Comparison of ENCODE assay signal across 8 mouse cellular contexts in the genomic region with DNA sequence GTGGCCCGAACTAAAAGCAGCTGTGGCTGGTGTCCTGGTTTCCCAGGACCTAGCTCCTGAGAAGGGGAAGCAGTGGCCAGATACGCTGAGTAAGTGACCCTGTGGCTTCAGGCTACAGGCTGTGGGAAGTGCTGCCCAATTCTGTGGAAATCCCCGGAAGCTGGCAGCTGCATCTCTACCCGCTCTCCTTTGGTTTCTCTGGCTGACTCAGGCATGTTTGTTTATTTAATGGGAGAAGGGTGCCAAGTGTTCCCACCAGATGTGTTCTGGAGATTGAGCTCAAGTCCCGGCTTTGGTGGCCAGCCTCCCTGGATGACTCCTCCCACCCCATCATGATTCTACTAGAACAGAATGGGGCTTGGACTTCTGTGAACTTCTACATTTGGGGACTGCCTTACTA. TPM values are rescaled to one million over a fixed set of nuclear protein-coding genes. Genes with fewer than 3 reads are reported as not detected.
DNase-seq lines count a peak whose midpoint lies in the region; ATAC-seq and TF ChIP-seq lines count a peak whose summit lies in the region.

No protein-coding gene starts in this region.

- TF ChIP-seq EP300 in lung, postnatal 0 days (IDR thresholded peaks at IDR 0.05), result peak; percentile 83

- H3K4me3 ChIP-seq in lung, postnatal 0 days (ENCODE audit: low read depth, low read length), result no peak overlapping the region

- TF ChIP-seq CTCF in lung, postnatal 0 days (IDR thresholded peaks at IDR 0.05), result no peak

- H3K9me3 ChIP-seq in lung, postnatal 0 days (ENCODE audit: low read length), result no peaks in the 10 kb centered on the region

- ATAC-seq in lung, postnatal 0 days, result peak; percentile 89
- ATAC-seq in inflammation-experienced regulatory T-cells, adult 6 months, result no peak

- peak overlapping the region; percentile 73 for H3K27ac ChIP-seq in lung, postnatal 0 days (ENCODE audit: low read length)

- H3K4me1 ChIP-seq in lung, postnatal 0 days (ENCODE audit: insufficient read depth, low read depth, low read length), result peaks cover 8% of the 10 kb centered on the region; the same call in 1 of the 2 replicates

- no peaks in the 10 kb centered on the region for H3K27me3 ChIP-seq in lung, postnatal 0 days (replicated peaks; ENCODE audit: insufficient read depth, low read length)

- peak overlapping the region; percentile 49 for H3K4me2 ChIP-seq in lung, postnatal 0 days (replicated peaks; ENCODE audit: low read depth, low read length)

- 7% methylated on average over 5 of the region's 5 CpGs for WGBS in lung, postnatal 0 days

- peak; percentile 67 for DNase-seq in 3134 (ENCODE audit: extremely low read depth, insufficient read length, low spot score)
- peak; percentile 94 for DNase-seq in Muller cell, postnatal 12 days (ENCODE audit: inconsistent ontology term)
- peak; percentile 74 to 75 for DNase-seq in gastrocnemius, adult 8-10 months (ENCODE audit: low spot score in 2 of 2)
- peak; percentile 49 for DNase-seq in kidney, adult 11 months
- peak; percentile 95 for DNase-seq in lung, postnatal 0 days (ENCODE audit: low spot score)
- DNase-seq in right cerebral cortex, adult 18-20 months, result no peak
- DNase-seq in B cell, adult 2 months, result no peak

- no peak overlapping the region for H3K9ac ChIP-seq in lung, postnatal 0 days (replicated peaks; ENCODE audit: low read depth)

- H3K36me3 ChIP-seq in lung, postnatal 0 days (ENCODE audit: insufficient read depth, low read length), result no peaks in the 10 kb centered on the region

RNA-seq across cellular contexts. Expression of a gene that starts 13.8 kb away (rescaled TPM):
- total RNA-seq in gastrocnemius, adult 8-10 months (2022), result under 1 TPM; 0.22 to 0.86 (median 0.72) TPM
- 18.9 and 22.1 TPM in 2 replicates for polyA plus RNA-seq in lung, postnatal 0 days (2015; fragmentation: Nextera tagmentation; extraction: Ambion mirVana)
- polyA plus RNA-seq in inflammation-experienced regulatory T-cells, adult 6 months (2017; shearing (Covaris generic)), result 1 to 10 TPM in 1 of 3 experiments, under 1 TPM in 2; 0.17 to 1.4 (median 0.50) TPM

Comparison
In these comparisons a context has a peak if more than half of its experiments do, and no peak if none do; other contexts are left out.
1. DNase-seq: peak in 3134 (single experiment), Muller cell, postnatal 12 days (single experiment), gastrocnemius, adult 8-10 months (2 of 2), kidney, adult 11 months (single experiment) and lung, postnatal 0 days (single experiment); none in right cerebral cortex, adult 18-20 months (single experiment) and B cell, adult 2 months (0 of 2).